Mouse (Mus musculus) megakaryocyte, embryonic 14.5 days (primary cell): ENCODE data around the gene Fkbp15.

Experiments
- FLI1 ChIP-seq: IDR thresholded peaks from 2 replicates; pipeline ENCODE4 v1.6.1; 2012; ENCODE audit warnings: low read length, inconsistent platforms, mixed read lengths
- GATA1 ChIP-seq: IDR thresholded peaks from 3 replicates; pipeline ENCODE4 v1.6.1; 2012; ENCODE audit warnings: mixed read lengths, low read length, inconsistent platforms, borderline replicate concordance

- no peak for TF ChIP-seq FLI1
- no peak for TF ChIP-seq GATA1
Observed at GRCm38 (mm10) chr4:62369091-62369490, 8.7 kb upstream of the Fkbp15 start.
